Mouse (Mus musculus): ENCODE data around the gene Stag1. TPM values are rescaled to one million over a fixed set of nuclear protein-coding genes. Genes with fewer than 3 reads are reported as not detected.

Stag1 gene
- polyA plus RNA-seq, 1 experiment from 2014 or later = 40.9 TPM

Other genes with a start within 250 kb of the Stag1 start
- gene Il20rb, start 111.0 kb upstream of the Stag1 start, polyA plus RNA-seq (2015; fragmentation: Nextera tagmentation; extraction: Ambion mirVana) = 1.4 TPM in 2 replicates
- 62.2 and 63.7 TPM in 2 replicates for gene Nck1, start 51.7 kb upstream of the Stag1 start, polyA plus RNA-seq (2015; fragmentation: Nextera tagmentation; extraction: Ambion mirVana)
- 6.2 and 7.5 TPM in 2 replicates for gene Slc35g2, start 26.7 kb upstream of the Stag1 start, polyA plus RNA-seq (2015; fragmentation: Nextera tagmentation; extraction: Ambion mirVana)

All from stomach, embryonic 15.5 days (tissue).